Mouse (Mus musculus) neural tube, embryonic 14.5 days (tissue): ENCODE results near the gene Il2rb. TPM values are rescaled to one million over a fixed set of nuclear protein-coding genes. Genes with fewer than 3 reads are reported as not detected.

ENCODE experiments used
- ATAC-seq: fragments of 200-750 bp; cut with Nextera tagmentation; 2 replicates; pipeline ENCODE4 v1.8.0; 2017; ENCODE audit warnings: low read depth, mild to moderate bottlenecking, moderate TSS enrichment, moderate library complexity
- H3K27ac ChIP-seq: fragments of 300-500 bp; sonication (generic); 2 replicates; pipeline ENCODE4 v1.5.1; 2014; ENCODE audit warnings: low read depth, mild to moderate bottlenecking, control low read depth, low read length, moderate library complexity, mixed read lengths
- H3K27me3 ChIP-seq: fragments of 300-500 bp; sonication (generic); 2 replicates; pipeline ENCODE4 v1.6.1; 2014; ENCODE audit warnings: low read length; ENCODE audit not compliant: control insufficient read depth, insufficient read depth
- H3K36me3 ChIP-seq: fragments of 300-500 bp; sonication (generic); 2 replicates; pipeline ENCODE4 v1.6.1; 2014; ENCODE audit warnings: low read length, mixed read lengths; ENCODE audit not compliant: control insufficient read depth, insufficient read depth
- H3K4me1 ChIP-seq: fragments of 300-500 bp; sonication (generic); 2 replicates; pipeline ENCODE4 v1.6.1; 2014; ENCODE audit warnings: low read length; ENCODE audit not compliant: control insufficient read depth, insufficient read depth
- H3K4me2 ChIP-seq: fragments of 300-500 bp; sonication (generic); 2 replicates; pipeline ENCODE4 v1.6.1; 2014; ENCODE audit warnings: mild to moderate bottlenecking, low read depth, low read length, control low read depth
- H3K4me3 ChIP-seq: fragments of 300-500 bp; sonication (generic); 2 replicates; pipeline ENCODE4 v1.5.1; 2014; ENCODE audit warnings: low read depth, low read length, control low read depth, mixed read lengths
- H3K9ac ChIP-seq: fragments of 300-500 bp; sonication (generic); replicated peaks from 2 replicates; pipeline ENCODE4 v1.6.1; 2014; ENCODE audit warnings: low read depth, mild to moderate bottlenecking, control low read depth, low read length, mixed read lengths
- H3K9me3 ChIP-seq: fragments of 300-500 bp; sonication (generic); 2 replicates; pipeline ENCODE4 v1.6.1; 2016; ENCODE audit warnings: low read length; ENCODE audit not compliant: control insufficient read depth
- WGBS: fragments of 180-500 bp; shearing (Covaris S2); extraction: QIAGEN DNeasy Blood & Tissue Kit; methylation state at CpG from one replicate; pipeline ENCODE4 v1.1.7; 2014; 5-methylcytosine and 5-hydroxymethylcytosine counted together
- polyA plus RNA-seq: library from polyadenylated mRNA; unstranded; fragments of >200 nt; fragmentation: Nextera tagmentation; extraction: Ambion mirVana; gene quantifications from 2 replicates; pipeline ENCODE4 v1.2.1, GENCODE M21; 2014

Gene Il2rb
- polyA plus RNA-seq, 1 experiment from 2014 or later, result 0.11 TPM

DNA sequence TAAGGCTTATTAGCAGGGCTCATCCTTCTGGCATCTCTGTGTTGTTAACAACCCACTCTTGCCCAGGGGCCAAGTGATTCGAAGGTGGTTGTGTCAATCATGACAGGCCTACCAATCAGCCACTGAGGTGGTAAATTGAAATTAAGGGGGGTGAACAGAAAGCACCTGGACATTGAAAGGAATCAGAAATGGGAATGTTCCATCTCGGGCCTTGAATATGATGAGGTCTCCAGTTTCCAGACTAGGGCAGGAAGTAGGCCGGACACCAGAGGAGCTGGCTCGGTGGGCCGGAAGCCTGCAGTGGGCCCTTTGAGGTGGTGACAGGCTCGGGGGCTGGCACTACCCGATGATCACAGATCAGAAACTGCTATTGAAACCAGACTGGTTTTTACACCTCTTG is 32.9 kb upstream of the Il2rb start:
- 91% methylated on average over 7 of the region's 7 CpGs for WGBS
- Histone ChIP-seq H3K36me3 (no peaks in the 10 kb centered on the region), H3K4me2 (no peak overlapping the region), H3K4me3 (no peak overlapping the region), H3K9ac (no peak overlapping the region), H3K9me3 (no peaks in the 10 kb centered on the region), H3K27ac (no peak overlapping the region), H3K27me3 (no peaks in the 10 kb centered on the region), H3K4me1 (peaks cover 16% of the 10 kb centered on the region; the same call in 1 of the 2 replicates)
- no peak for ATAC-seq

GRCm38 (mm10) chr15:78524163-78524562 is 29.1 kb upstream of the Il2rb start:
- Histone ChIP-seq H3K4me2 (no peak overlapping the region), H3K4me3 (no peak overlapping the region)
- WGBS, result 81% methylated on average over 5 of the region's 5 CpGs

GRCm38 (mm10) chr15:78521892-78522291 is 26.8 kb upstream of the Il2rb start:
- no peak for ATAC-seq
- no peak overlapping the region for H3K4me2 ChIP-seq
- H3K9me3 ChIP-seq, result no peaks in the 10 kb centered on the region
- no peaks in the 10 kb centered on the region for H3K4me1 ChIP-seq
- no peak overlapping the region for H3K9ac ChIP-seq
- 76% methylated on average over 6 of the region's 6 CpGs for WGBS
- H3K27ac ChIP-seq, result no peak overlapping the region
- H3K27me3 ChIP-seq, result no peaks in the 10 kb centered on the region
- no peaks in the 10 kb centered on the region for H3K36me3 ChIP-seq
- H3K4me3 ChIP-seq, result no peak overlapping the region

More at GRCm38 (mm10) chr15:78524163-78524562, 29.1 kb upstream of the Il2rb start:
- Histone ChIP-seq H3K9ac (no peak overlapping the region), H3K36me3 (no peaks in the 10 kb centered on the region), H3K4me1 (0 out of 2 replicates have a peak, but pooled peaks cover under 1% of the 10 kb centered on the region), H3K9me3 (no peaks in the 10 kb centered on the region), H3K27me3 (no peaks in the 10 kb centered on the region), H3K27ac (no peak overlapping the region)
- no peak for ATAC-seq

GRCm38 (mm10) chr15:78521331-78521730 is 26.3 kb upstream of the Il2rb start:
- Histone ChIP-seq H3K36me3 (no peaks in the 10 kb centered on the region), H3K4me2 (no peak overlapping the region), H3K4me3 (no peak overlapping the region), H3K9ac (no peak overlapping the region), H3K4me1 (no peaks in the 10 kb centered on the region), H3K9me3 (no peaks in the 10 kb centered on the region), H3K27ac (no peak overlapping the region), H3K27me3 (no peaks in the 10 kb centered on the region)
- ATAC-seq, result no peak
- 73% methylated on average over 8 of the region's 8 CpGs for WGBS

DNA sequence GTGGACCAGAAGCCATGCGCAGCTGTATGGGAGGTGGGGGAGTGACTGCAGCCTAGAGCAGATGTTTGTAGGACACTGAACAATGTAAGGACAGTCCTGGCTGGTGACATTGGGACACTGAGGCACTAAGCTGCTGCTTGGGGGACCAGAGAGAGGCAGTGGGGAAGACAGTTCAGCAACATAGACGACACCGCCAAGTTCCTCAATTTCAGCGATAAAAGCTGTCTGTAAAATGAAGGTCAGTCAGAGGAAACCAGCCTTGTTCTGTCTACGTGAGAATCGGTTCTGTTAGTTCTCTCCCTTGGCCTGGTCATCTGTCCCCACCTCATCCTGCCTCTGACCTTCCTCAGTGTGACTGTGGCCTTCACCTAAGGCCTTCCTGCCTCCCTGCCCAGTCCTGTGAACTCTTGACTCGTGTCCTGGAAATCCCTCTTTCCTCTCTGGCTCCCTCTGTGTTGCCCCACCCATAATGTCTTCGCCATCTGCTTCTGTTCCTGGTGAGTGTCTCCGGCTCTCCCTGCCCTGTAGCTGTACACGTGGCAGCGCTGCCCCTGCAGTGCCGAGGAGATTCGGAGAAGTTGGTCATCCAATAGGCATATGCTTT is 25.1 kb upstream of the Il2rb start:
- Histone ChIP-seq H3K4me1 (no peaks in the 10 kb centered on the region), H3K27ac (no peak overlapping the region), H3K36me3 (no peaks in the 10 kb centered on the region), H3K9ac (no peak overlapping the region), H3K27me3 (no peaks in the 10 kb centered on the region), H3K4me2 (no peak overlapping the region), H3K9me3 (no peaks in the 10 kb centered on the region), H3K4me3 (no peak overlapping the region)
- 74% methylated on average over 13 of the region's 13 CpGs for WGBS
- ATAC-seq, result no peak

DNA sequence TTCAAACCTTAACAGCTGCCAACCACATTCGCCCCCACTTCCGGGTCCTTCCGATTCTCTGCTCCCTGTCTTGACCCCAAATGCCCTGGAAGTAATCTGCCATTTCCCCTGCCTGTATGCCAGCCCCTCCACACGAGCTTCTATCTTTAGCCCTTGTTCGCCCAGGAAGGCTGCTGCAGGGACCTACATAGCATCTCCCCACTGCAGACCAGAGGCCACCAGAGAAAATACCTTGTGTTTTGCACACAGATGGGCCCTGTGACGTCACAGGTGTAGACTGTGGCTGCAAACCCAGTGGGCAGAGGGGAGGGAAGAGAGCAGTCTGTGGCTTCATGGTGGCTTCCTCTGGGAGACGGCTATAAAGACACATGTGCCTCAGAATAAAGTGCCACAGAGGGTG is 23.1 kb upstream of the Il2rb start:
- Histone ChIP-seq H3K27ac (no peak overlapping the region), H3K4me3 (no peak overlapping the region), H3K36me3 (no peaks in the 10 kb centered on the region), H3K4me1 (no peaks in the 10 kb centered on the region), H3K4me2 (no peak overlapping the region), H3K9ac (no peak overlapping the region), H3K9me3 (no peaks in the 10 kb centered on the region), H3K27me3 (no peaks in the 10 kb centered on the region)
- no peak for ATAC-seq
- 70% methylated on average over 7 of the region's 7 CpGs for WGBS

DNA sequence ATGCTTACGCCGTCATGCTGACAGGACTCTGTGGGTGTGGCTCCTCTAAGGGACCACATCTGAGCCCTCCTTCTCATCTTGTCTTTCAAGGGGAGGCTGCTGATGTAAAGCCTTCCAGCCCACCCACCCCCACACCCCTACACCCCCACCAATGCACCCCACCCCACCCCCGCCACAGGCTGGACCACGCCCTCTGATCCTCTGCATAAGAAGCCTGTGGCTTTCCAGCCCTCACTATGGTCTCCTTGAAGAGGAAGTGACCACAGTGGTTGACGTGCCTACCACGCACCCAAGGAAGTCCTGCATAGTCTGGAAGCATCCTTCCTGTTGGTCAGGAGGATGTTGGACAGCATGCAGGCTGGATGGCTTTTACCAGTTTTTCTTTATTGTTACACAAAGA is 20.7 kb upstream of the Il2rb start:
- Histone ChIP-seq H3K36me3 (no peaks in the 10 kb centered on the region), H3K4me1 (no peaks in the 10 kb centered on the region), H3K4me2 (no peak overlapping the region), H3K4me3 (no peak overlapping the region), H3K27ac (no peak overlapping the region), H3K9ac (no peak overlapping the region), H3K27me3 (no peaks in the 10 kb centered on the region), H3K9me3 (no peaks in the 10 kb centered on the region)
- 90% methylated on average over 6 of the region's 6 CpGs for whole genome bisulfite sequencing
- ATAC-seq, result no peak

GRCm38 (mm10) chr15:78514393-78515146 is 19.5 kb upstream of the Il2rb start:
- Histone ChIP-seq H3K27me3 (no peaks in the 10 kb centered on the region), H3K36me3 (no peaks in the 10 kb centered on the region), H3K9ac (no peak overlapping the region), H3K4me3 (no peak overlapping the region), H3K4me2 (no peak overlapping the region), H3K9me3 (no peaks in the 10 kb centered on the region), H3K4me1 (no peaks in the 10 kb centered on the region), H3K27ac (no peak overlapping the region)
- peak; percentile 46; the same call in 1 of the 2 replicates for ATAC-seq
- WGBS, result 36% methylated on average over 7 of the region's 7 CpGs

DNA sequence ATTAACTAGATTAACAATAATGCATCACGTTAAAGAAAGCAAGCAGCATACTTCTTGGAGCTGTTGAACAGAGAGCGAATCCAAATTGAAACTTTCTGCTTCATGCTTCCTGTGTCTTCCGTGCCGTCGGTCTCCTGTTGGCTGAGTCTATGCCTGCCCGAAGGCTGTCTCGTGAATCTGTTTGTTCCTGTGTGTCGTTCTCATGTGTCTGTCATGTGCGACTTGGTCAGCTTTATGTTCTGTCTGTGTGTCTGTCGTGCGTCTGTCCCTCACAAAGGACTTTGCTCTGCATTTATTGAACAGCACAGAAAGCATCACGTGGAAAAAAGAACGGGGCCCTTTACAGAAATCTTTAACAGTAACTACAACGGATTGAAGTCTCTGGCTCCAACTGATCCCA is 17.9 kb upstream of the Il2rb start:
- H3K9ac ChIP-seq, result no peak overlapping the region
- no peak overlapping the region for H3K27ac ChIP-seq
- no peaks in the 10 kb centered on the region for H3K36me3 ChIP-seq
- no peak for ATAC-seq
- WGBS, result 87% methylated on average over 14 of the region's 14 CpGs
- no peaks in the 10 kb centered on the region for H3K9me3 ChIP-seq
- H3K4me2 ChIP-seq, result no peak overlapping the region
- no peaks in the 10 kb centered on the region for H3K27me3 ChIP-seq
- H3K4me1 ChIP-seq, result no peaks in the 10 kb centered on the region
- H3K4me3 ChIP-seq, result no peak overlapping the region
